In genomic region chr11:49710664-49711063, GRCm38 (mm10) we compare ENCODE assay signal across 12 mouse cellular contexts. TPM values are rescaled to one million over a fixed set of nuclear protein-coding genes. Genes with fewer than 3 reads are reported as not detected.
DNase-seq lines count a peak whose midpoint lies in the region; ATAC-seq and TF ChIP-seq lines count a peak whose summit lies in the region.
"Had no signal": no experiment of that assay in that cellular context is flagged by ENCODE, and none has a peak within 500 bp of the region (broad histone marks: within the 10 kb centered on the region; RNA-seq: fewer than 3 reads in every experiment).

No protein-coding gene starts in this region.

- peaks cover 65% of the 10 kb centered on the region for H3K79me2 ChIP-seq in myocyte (ENCODE audit: control insufficient read depth, insufficient read depth)

- H3ac ChIP-seq in myocyte (ENCODE audit: control insufficient read depth, insufficient read length): no peak overlapping the region

- ATAC-seq in kidney, embryonic 16.5 days (ENCODE audit: low FRiP score, low TSS enrichment): no peak
- no peak for ATAC-seq in forebrain, embryonic 11.5 days (replicated peaks; ENCODE audit: low FRiP score)

- WGBS in kidney, embryonic 16.5 days: 52% methylated on average over 2 of the region's 2 CpGs
- WGBS in forebrain, embryonic 11.5 days: 87% methylated on average over 2 of the region's 2 CpGs
- 90% methylated on average over 2 of the region's 2 CpGs for WGBS in limb, embryonic 10.5 days

- no peaks in the 10 kb centered on the region for H3K9me3 ChIP-seq in kidney, embryonic 16.5 days (ENCODE audit: low read length)
- no peaks in the 10 kb centered on the region for H3K9me3 ChIP-seq in forebrain, embryonic 11.5 days (ENCODE audit: control insufficient read depth, low read length)
- H3K9me3 ChIP-seq in limb, embryonic 10.5 days (replicated peaks): no peaks in the 10 kb centered on the region

- H3K4me2 ChIP-seq in kidney, embryonic 16.5 days (replicated peaks; ENCODE audit: low read depth, low read length): peak overlapping the region; percentile 72
- H3K4me2 ChIP-seq in forebrain, embryonic 11.5 days (ENCODE audit: low read depth, low read length, severe bottlenecking): peak overlapping the region; percentile 60
- peak overlapping the region; percentile 75 for H3K4me2 ChIP-seq in myocyte (ENCODE audit: low read depth)

- H3K4me1 ChIP-seq in kidney, embryonic 16.5 days (ENCODE audit: insufficient read depth, low read length): peaks cover 32% of the 10 kb centered on the region
- H3K4me1 ChIP-seq in forebrain, embryonic 11.5 days (replicated peaks; ENCODE audit: control insufficient read depth, insufficient read depth, low read length): peaks cover 6% of the 10 kb centered on the region; the same call in 1 of the 2 replicates
- H3K4me1 ChIP-seq in limb, embryonic 10.5 days: peaks cover 22% of the 10 kb centered on the region

- H3K4me3 ChIP-seq in kidney, embryonic 16.5 days (ENCODE audit: low read length): peak overlapping the region; percentile 95
- H3K4me3 ChIP-seq in forebrain, embryonic 11.5 days (ENCODE audit: low read depth, low read length): peak overlapping the region; percentile 98
- H3K4me3 ChIP-seq in limb, embryonic 10.5 days: peak overlapping the region; percentile 83; the same call in 1 of the 2 replicates
- peak overlapping the region; percentile 39 for H3K4me3 ChIP-seq in myocyte

- 0 out of 2 replicates have a peak overlapping the region, but pooled peaks have one; percentile 99 for H3K9ac ChIP-seq in kidney, embryonic 16.5 days (replicated peaks; ENCODE audit: low read length)
- no peak overlapping the region for H3K9ac ChIP-seq in forebrain, embryonic 11.5 days (ENCODE audit: low read length)

- peaks cover 7% of the 10 kb centered on the region for H3K36me3 ChIP-seq in kidney, embryonic 16.5 days (ENCODE audit: insufficient read depth, low read length)
- peaks cover 3% of the 10 kb centered on the region for H3K36me3 ChIP-seq in forebrain, embryonic 11.5 days (ENCODE audit: control insufficient read depth, insufficient read depth, low read length)
- H3K36me3 ChIP-seq in limb, embryonic 10.5 days: peaks cover 48% of the 10 kb centered on the region
- peaks cover 6% of the 10 kb centered on the region for H3K36me3 ChIP-seq in myocyte (ENCODE audit: control insufficient read depth, insufficient read depth)

- DNase-seq in kidney, adult 8-10 months: no peak
- DNase-seq in forebrain, embryonic 11.5 days (ENCODE audit: low spot score): no peak
- DNase-seq in limb, embryonic 10.5 days (ENCODE audit: low spot score): no peak
- no peak for DNase-seq in thymus, postnatal 10 days (ENCODE audit: low spot score in 2 of 2)
- DNase-seq in urinary bladder, postnatal 36 days (ENCODE audit: low spot score in 2 of 2): no peak
- no peak for DNase-seq in right cerebral cortex, postnatal 4 days
- DNase-seq: cerebellum, adult 11 months; gastrocnemius, postnatal 36 days; lung, postnatal 36 days; right cerebral cortex, postnatal 25 days had no signal

- no peaks in the 10 kb centered on the region for H3K27me3 ChIP-seq in kidney, embryonic 16.5 days (ENCODE audit: insufficient read depth, low read length)
- H3K27me3 ChIP-seq in forebrain, embryonic 11.5 days (ENCODE audit: control insufficient read depth, insufficient read depth, low read length): no peaks in the 10 kb centered on the region
- no peaks in the 10 kb centered on the region for H3K27me3 ChIP-seq in limb, embryonic 10.5 days (ENCODE audit: low read depth, poor library complexity, severe bottlenecking)
- no peaks in the 10 kb centered on the region for H3K27me3 ChIP-seq in myocyte (ENCODE audit: control insufficient read depth, insufficient read depth, insufficient read length)

- TF ChIP-seq POLR2A in myocyte (IDR thresholded peaks at IDR 0.05; ENCODE audit: insufficient read length, low read depth): no peak

- peak overlapping the region; percentile 40; the same call in 1 of the 2 replicates for H3K27ac ChIP-seq in kidney, embryonic 16.5 days (ENCODE audit: low read length)
- H3K27ac ChIP-seq in forebrain, embryonic 11.5 days (ENCODE audit: low read depth, low read length): no peak overlapping the region
- no peak overlapping the region for H3K27ac ChIP-seq in limb, embryonic 10.5 days

TF ChIP-seq in myocyte, 11 proteins besides CTCF, POLR2A, EP300 and RAD21:
- TF ChIP-seq POLR2AphosphoS2 (IDR thresholded peaks at IDR 0.05; ENCODE audit: insufficient read length, low read depth): no peak
- no peak for TF ChIP-seq REST (IDR thresholded peaks at IDR 0.05; ENCODE audit: insufficient read depth, insufficient read length)

RNA-seq across cellular contexts. Expression of gene Cnot6, which starts 1.9 kb away (rescaled TPM):
- 53.7 and 65.7 TPM in 2 replicates for polyA plus RNA-seq in kidney, embryonic 16.5 days (2015; fragmentation: Nextera tagmentation; extraction: Ambion mirVana)
- polyA plus RNA-seq in forebrain, embryonic 11.5 days (2014; fragmentation: Nextera tagmentation; extraction: Ambion mirVana): 55.3 and 60.2 TPM in 2 replicates
- polyA plus RNA-seq in limb, embryonic 10.5 days (2016; fragmentation: Nextera tagmentation; extraction: Ambion mirVana): 59.1 and 63.4 TPM in 2 replicates
- polyA plus RNA-seq in myocyte (2012; fragmentation: generic; extraction: Trizol): 12.1 TPM

RNA-seq across cellular contexts. Expression of gene Scgb3a1, which starts 47.3 kb away (rescaled TPM):
- not detected in 2 replicates for polyA plus RNA-seq in kidney, embryonic 16.5 days (2015; fragmentation: Nextera tagmentation; extraction: Ambion mirVana)
- not detected in 2 replicates for polyA plus RNA-seq in forebrain, embryonic 11.5 days (2014; fragmentation: Nextera tagmentation; extraction: Ambion mirVana)
- polyA plus RNA-seq in limb, embryonic 10.5 days (2016; fragmentation: Nextera tagmentation; extraction: Ambion mirVana): not detected in 2 replicates
- not detected for polyA plus RNA-seq in myocyte (2012; fragmentation: generic; extraction: Trizol)

Comparison
In these comparisons a context has a peak if more than half of its experiments do, and no peak if none do; other contexts are left out.
1. H3K4me3 ChIP-seq: peak in every context shown above with its lines; median percentile 98 in forebrain, embryonic 11.5 days; 95 in kidney, embryonic 16.5 days; 83 in limb, embryonic 10.5 days; 39 in myocyte.